Mouse (Mus musculus): Measurements from ENCODE around the gene Tmem217. TPM values are rescaled to one million over a fixed set of nuclear protein-coding genes. Genes with fewer than 3 reads are reported as not detected.
"Not testable (repeated sequence)": the region's sequence is repeated elsewhere in the genome, so short reads cannot be mapped to it uniquely, and the experiment has no call there.

Gene Tmem217
- polyA plus RNA-seq, 1 experiment: 0.28 TPM

DNA sequence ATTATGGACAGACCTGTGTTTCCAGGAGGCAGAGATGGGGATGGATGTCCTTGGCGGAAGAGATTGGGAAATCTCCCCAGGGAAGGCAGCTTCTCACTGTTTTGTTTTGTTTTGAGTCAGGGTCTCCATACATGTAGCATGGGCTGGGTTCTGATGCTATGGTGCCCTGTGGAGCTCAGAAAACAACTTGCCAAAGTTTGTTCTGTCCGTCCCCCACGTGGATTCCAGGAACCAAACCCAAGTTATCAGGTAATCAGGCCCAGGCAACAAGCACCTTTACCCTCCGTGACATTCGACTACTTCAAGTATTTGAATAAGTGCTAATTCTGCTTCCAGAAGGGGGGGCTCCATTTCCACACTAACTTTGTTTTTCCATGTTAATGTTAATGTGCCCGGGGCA lies 52.7 kb downstream of the Tmem217 start:
- DNase-seq: no peak
- 68% methylated on average over 6 of the region's 6 CpGs for WGBS
- H3K4me3 ChIP-seq (replicated peaks; ENCODE audit: extremely low read depth, low read depth, low read length): no peak overlapping the region
- no peak for TF ChIP-seq POLR2A (IDR thresholded peaks at IDR 0.05; ENCODE audit: borderline replicate concordance, extremely low read depth, low read depth, low read length)
- TF ChIP-seq CTCF (IDR thresholded peaks at IDR 0.05; ENCODE audit: insufficient read depth, low read length): no peak
- H3K4me1 ChIP-seq (ENCODE audit: control insufficient read depth, insufficient read depth, low read length): peaks cover 9% of the 10 kb centered on the region

DNA sequence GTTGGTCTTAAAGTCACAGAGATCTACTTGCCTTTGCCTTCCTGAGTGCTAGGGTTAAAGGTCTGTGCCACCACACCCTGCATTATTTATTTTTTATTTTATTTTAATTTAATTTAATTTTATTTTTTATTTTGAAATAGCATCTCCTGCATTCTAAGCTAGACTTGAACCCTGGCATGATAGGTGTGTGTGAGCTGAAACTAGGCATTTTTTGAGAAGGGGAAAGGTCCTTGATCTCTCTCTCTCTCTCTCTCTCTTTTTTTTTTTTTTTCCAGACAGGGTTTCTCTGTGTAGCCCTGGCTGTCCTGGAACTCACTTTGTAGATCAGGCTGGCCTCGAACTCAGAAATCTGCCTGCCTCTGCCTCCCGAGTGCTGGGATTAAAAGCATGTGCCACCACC lies 53.2 kb downstream of the Tmem217 start:
- 84% methylated on average over 2 of the region's 2 CpGs for WGBS
- not testable (repeated sequence) for DNase-seq; H3K4me3 ChIP-seq (replicated peaks; ENCODE audit: extremely low read depth, low read depth, low read length)

DNA sequence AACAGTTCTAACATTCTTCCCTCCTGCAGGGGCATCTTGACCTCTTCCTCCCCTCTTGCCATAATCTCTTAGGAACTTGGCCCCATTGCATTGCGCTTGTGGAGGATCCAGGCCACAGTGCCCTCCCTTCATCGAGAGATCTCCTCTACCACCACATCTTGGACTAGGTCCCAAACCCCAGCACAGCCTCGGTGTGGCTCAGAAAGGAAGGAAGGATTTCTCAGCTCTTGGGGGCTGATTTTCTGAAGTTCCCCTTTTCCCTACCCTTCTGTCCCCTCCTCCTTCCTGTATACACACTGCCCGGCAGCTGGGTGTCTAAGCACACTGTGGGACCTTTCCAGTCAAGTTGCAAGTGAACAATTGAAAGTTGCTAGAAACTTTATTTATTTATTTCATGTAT lies 54.2 kb downstream of the Tmem217 start:
- DNase-seq: no peak
- Histone ChIP-seq H3K4me1 (ENCODE audit: control insufficient read depth, insufficient read depth, low read length) (peaks cover 8% of the 10 kb centered on the region), H3K4me3 (replicated peaks; ENCODE audit: extremely low read depth, low read depth, low read length) (no peak overlapping the region)
- no peak for TF ChIP-seq POLR2A (IDR thresholded peaks at IDR 0.05; ENCODE audit: borderline replicate concordance, extremely low read depth, low read depth, low read length)
- no peak for TF ChIP-seq CTCF (IDR thresholded peaks at IDR 0.05; ENCODE audit: insufficient read depth, low read length)
- 20% methylated on average over 4 of the region's 4 CpGs for WGBS

More for the DNA sequence above, 53.2 kb downstream of the Tmem217 start:
- H3K4me1 ChIP-seq (ENCODE audit: control insufficient read depth, insufficient read depth, low read length): not testable (repeated sequence)

DNA sequence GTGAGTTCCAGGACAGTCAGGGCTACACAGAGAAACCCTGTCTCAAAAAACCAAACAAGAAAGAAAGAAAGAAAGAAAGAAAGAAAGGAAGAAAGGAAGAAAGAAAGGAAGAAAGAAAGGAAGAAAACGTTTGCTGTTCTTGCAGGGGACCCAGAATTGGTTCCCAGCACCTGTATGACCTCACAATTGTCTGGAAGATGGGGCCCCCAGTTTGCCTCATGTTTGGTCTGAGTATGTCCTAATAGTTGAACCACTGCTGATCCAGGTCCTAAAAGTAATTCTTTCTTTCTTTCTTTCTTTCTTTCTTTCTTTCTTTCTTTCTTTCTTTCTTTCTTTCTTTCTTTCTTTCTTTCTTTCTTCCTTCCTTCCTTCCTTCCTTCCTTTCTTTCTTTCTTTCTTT lies 54.7 kb downstream of the Tmem217 start:
- H3K4me1 ChIP-seq (ENCODE audit: control insufficient read depth, insufficient read depth, low read length); DNase-seq; H3K4me3 ChIP-seq (replicated peaks; ENCODE audit: extremely low read depth, low read depth, low read length): not testable (repeated sequence)
- WGBS: 52% methylated on average over 1 of the region's 1 CpGs

DNA sequence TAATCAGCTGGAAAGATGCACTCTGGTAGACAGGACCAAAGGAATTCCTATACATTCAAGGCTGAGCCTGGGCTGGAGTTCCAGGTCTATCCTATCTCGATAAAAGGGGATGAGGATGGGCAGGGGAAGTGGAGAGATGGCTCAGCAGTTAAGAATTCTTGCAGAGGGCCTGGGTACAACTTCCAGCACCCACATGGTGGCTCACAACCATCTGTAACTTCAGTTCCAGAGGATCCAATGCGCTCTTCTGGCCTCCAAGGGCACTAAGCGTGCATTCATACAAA lies 55.2 kb downstream of the Tmem217 start:
- H3K4me3 ChIP-seq (replicated peaks; ENCODE audit: extremely low read depth, low read depth, low read length): no peak overlapping the region
- no peak for DNase-seq
- TF ChIP-seq CTCF (IDR thresholded peaks at IDR 0.05; ENCODE audit: insufficient read depth, low read length) (no peak), POLR2A (IDR thresholded peaks at IDR 0.05; ENCODE audit: borderline replicate concordance, extremely low read depth, low read depth, low read length) (no peak)
- H3K4me1 ChIP-seq (ENCODE audit: control insufficient read depth, insufficient read depth, low read length): peaks cover 4% of the 10 kb centered on the region; the same call in 1 of the 2 replicates
- 86% methylated on average over 3 of the region's 3 CpGs for WGBS

DNA sequence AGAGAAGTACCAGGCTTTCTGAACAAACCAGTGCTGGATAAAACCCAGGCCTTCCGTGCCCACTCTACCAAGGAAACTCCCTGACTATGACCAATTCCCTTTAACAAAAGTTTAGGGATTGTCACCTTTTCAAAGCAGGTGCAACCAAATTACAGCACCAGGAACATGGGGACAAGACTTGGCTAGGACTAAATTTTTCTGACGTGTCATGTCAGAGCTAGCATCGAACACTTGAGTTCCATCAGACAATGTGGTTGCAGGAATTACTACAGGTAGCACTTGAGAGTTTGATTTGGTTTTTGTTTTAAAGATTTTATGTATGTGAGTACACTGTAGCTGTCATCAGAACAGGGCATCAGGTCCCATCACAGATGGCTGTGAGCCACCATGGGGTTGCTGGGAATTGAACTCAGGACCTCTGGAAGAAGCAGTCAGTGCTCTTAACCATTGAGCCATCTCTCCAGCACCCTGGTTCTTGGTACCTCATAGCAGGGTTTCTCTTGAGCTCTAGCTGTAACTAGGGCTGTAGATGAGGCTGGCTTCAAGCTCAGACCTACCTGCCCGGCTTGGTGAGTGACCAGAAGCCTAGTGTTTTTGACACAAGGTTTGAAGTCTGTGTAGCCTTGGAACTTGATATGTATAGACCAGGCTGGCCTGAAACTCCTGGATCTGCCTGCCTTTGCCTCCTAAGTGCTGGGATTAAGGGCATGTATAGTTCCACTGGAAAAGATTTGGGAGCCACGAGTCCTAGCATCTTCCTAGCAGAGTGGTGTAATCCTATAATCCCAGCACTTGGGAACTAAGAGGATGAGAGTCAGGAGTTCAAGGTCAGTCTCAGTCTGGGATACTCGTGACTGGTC lies 55.7 kb downstream of the Tmem217 start:
- no peak overlapping the region for H3K4me3 ChIP-seq (replicated peaks; ENCODE audit: extremely low read depth, low read depth, low read length)
- WGBS: 78% methylated on average over 6 of the region's 6 CpGs
- TF ChIP-seq POLR2A (IDR thresholded peaks at IDR 0.05; ENCODE audit: borderline replicate concordance, extremely low read depth, low read depth, low read length) (no peak), CTCF (IDR thresholded peaks at IDR 0.05; ENCODE audit: insufficient read depth, low read length) (no peak)
- peaks cover 4% of the 10 kb centered on the region; the same call in 1 of the 2 replicates for H3K4me1 ChIP-seq (ENCODE audit: control insufficient read depth, insufficient read depth, low read length)
- DNase-seq: no peak

DNA sequence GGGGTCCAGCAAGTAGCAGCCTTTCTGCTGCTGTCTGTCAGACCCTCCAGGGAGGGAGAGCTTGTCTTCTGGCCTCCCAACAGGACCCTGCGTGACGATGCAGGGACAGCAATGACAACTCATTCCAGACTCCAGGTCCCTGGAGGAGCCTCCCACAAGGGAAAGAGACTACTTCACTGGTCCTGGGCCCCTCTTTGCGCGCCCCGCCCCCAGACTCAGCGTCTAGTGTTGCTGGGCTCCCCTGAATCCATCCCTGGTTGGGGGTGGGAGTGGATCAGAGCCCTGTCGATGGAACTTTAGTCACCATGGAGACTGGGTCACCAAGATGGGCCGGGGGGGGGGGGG lies 57.5 kb downstream of the Tmem217 start:
- TF ChIP-seq CTCF (IDR thresholded peaks at IDR 0.05; ENCODE audit: insufficient read depth, low read length): no peak
- H3K4me1 ChIP-seq (ENCODE audit: control insufficient read depth, insufficient read depth, low read length): peaks cover 4% of the 10 kb centered on the region; the same call in 1 of the 2 replicates
- no peak for DNase-seq
- no peak overlapping the region for H3K4me3 ChIP-seq (replicated peaks; ENCODE audit: extremely low read depth, low read depth, low read length)
- WGBS: 63% methylated on average over 7 of the region's 8 CpGs

DNA sequence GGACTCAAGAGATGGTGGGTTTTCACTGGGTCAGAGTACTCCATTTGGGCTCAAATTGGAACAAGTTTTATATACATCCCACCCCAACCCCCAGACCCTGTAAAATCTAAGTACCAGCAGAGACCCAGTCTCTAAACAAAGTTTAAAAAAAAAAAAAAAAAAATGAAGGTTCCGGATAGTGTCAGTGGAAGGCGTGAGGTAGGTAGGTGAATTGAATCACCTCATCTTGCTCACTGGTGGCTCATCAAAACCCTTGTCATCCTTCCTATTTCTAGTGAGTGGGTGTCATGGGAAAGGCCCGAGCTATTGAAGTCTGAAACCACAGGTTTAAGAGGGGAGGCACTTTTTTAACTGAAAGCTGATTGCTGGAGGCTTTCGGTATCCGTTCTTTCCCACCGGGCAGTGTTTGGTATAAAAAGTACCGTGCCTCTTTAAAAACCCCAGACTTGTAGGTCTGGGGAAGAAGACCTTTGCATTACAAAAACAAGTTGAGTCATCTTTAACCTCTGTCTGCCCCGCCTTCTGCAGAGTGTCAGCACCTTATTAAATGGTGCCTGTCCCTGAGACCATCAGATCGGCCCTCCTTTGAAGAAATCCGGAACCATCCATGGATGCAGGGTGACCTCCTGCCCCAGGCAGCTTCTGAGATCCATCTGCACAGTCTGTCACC lies 58.0 kb downstream of the Tmem217 start:
- WGBS: 67% methylated on average over 10 of the region's 10 CpGs
- TF ChIP-seq CTCF (IDR thresholded peaks at IDR 0.05; ENCODE audit: insufficient read depth, low read length) (no peak), POLR2A (IDR thresholded peaks at IDR 0.05; ENCODE audit: borderline replicate concordance, extremely low read depth, low read depth, low read length) (no peak)
- Histone ChIP-seq H3K4me3 (replicated peaks; ENCODE audit: extremely low read depth, low read depth, low read length) (no peak overlapping the region), H3K4me1 (ENCODE audit: control insufficient read depth, insufficient read depth, low read length) (peaks cover 6% of the 10 kb centered on the region; the same call in 1 of the 2 replicates)
- DNase-seq: no peak

DNA sequence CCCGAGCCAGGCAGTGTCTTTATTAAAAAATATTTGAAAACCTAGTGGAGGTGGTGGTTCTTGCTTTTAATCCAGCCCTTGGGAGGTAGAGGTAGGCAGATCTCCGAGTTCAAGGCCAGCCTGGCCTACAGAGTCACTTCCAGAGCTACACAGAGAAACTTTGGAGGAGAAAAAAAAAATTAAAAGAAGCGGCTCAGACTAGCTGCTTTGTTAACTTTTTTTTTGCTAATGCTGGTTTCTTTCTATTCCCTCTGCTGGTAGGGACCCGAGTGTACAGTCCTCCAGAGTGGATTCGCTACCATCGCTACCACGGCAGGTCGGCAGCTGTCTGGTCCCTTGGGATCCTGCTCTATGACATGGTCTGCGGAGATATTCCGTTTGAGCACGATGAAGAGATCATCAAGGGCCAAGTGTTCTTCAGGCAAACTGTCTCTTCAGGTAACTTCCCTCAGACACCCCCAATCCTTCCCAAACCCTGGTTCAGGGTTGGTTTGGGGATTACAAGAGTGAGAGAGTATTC lies 58.7 kb downstream of the Tmem217 start:
- Histone ChIP-seq H3K4me3 (replicated peaks; ENCODE audit: extremely low read depth, low read depth, low read length) (no peak overlapping the region), H3K4me1 (ENCODE audit: control insufficient read depth, insufficient read depth, low read length) (peaks cover 10% of the 10 kb centered on the region)
- 63% methylated on average over 11 of the region's 11 CpGs for WGBS
- TF ChIP-seq POLR2A (IDR thresholded peaks at IDR 0.05; ENCODE audit: borderline replicate concordance, extremely low read depth, low read depth, low read length): no peak
- DNase-seq: no peak

All from lung, adult 2 months (tissue).